Mouse (Mus musculus): Measurements from ENCODE around the gene Olfr338.
"Not testable (repeated sequence)": the region's sequence is repeated elsewhere in the genome, so short reads cannot be mapped to it uniquely, and the experiment has no call there.

Olfr338 gene
- long read RNA-seq, experiment 1: 0 reads
- long read RNA-seq, experiment 2: 0 reads

DNA sequence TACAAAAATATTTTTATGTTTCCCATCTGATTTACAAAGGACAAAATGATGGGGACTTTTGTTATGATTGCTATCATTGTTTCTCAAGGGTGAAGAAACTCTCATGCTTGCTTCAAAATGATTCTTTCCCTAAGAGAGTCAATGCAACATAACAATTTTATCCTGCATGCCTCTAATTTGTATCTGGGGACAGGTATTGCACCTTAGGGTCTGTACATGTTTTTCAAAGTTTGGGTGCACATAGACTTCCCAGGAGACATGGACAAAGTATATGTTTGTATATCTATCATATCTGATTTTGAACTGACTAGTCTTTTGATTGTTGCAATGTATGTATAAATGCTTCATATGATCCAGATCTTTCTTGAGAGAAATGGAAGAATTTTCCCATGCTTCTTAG, at the start of gene Olfr338:
Olfr338 (plus strand) TSS at position 301 of the 400 bp plus-strand sequence.
- intact Hi-C loops (cut with DNase I): no loop called here

DNA sequence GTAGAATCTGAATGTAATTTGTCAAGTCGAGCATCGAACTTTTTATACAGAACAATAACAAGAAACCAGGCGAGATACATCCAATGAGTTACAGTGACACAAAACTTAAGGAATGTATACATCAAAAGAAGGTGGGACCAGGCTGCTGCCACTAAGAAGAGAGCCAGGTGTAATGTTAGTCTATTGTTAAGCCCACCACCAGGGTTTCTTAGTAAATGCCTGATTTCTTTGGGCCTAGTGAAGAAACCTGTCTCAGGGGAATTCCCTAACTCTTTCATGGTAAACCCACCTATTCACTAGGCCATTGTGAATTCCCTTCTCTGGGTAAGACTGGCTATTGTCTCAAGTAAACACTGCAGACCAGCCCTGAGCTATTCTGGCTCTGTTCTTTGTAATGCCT, 41.9 kb downstream of the Olfr338 start:
- intact Hi-C loops (cut with DNase I): not testable (repeated sequence)

DNA sequence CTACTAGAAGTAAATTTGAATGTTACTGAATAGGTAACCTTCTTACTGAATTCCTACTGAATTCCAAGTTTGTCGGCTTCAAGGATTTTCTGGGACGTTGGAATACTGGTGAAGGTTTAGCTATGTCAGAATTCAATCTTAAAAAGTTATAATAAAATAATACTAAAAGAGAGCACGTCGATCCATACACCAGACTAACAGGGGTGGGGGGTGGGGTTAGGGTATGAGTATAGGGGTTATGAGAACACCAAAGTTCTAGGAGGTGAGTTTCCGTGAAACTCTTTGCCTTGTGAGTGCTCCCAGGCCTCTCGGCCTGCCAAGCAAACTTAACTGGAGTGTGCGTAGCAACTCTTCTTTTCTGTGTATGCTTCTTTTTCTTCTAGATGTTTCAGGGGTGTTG, 42.3 kb downstream of the Olfr338 start:
- intact Hi-C loops (cut with DNase I): not testable (repeated sequence)

DNA sequence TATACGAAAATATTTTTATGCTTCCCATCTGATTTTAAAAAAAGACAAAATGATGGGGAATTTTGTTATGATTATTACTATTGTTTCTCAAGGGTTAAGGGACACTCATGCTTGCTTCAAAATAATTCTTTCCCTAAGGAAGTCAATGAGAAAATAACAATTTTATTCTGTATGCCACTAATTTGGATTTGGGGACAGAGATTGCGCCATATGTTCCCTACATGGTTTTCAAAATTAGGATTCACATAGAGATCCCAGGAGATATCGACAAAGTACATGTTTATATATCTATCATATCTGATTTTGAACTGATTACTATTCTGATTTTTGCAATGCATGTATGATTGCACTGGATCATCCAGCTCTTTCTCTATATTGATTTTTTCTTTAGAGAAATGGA, 45.3 kb downstream of the Olfr338 start, which contains the start of gene Olfr339:
Olfr339 (plus strand) TSS at position 301 of the 400 bp plus-strand sequence.
- intact Hi-C loops (cut with DNase I): no loop called here
